Mouse (Mus musculus): Measurements from ENCODE around the gene 2700049A03Rik. TPM values are rescaled to one million over a fixed set of nuclear protein-coding genes. Genes with fewer than 3 reads are reported as not detected.

The 2700049A03Rik gene
- polyA plus RNA-seq, 1 experiment = 25.3 TPM

DNA sequence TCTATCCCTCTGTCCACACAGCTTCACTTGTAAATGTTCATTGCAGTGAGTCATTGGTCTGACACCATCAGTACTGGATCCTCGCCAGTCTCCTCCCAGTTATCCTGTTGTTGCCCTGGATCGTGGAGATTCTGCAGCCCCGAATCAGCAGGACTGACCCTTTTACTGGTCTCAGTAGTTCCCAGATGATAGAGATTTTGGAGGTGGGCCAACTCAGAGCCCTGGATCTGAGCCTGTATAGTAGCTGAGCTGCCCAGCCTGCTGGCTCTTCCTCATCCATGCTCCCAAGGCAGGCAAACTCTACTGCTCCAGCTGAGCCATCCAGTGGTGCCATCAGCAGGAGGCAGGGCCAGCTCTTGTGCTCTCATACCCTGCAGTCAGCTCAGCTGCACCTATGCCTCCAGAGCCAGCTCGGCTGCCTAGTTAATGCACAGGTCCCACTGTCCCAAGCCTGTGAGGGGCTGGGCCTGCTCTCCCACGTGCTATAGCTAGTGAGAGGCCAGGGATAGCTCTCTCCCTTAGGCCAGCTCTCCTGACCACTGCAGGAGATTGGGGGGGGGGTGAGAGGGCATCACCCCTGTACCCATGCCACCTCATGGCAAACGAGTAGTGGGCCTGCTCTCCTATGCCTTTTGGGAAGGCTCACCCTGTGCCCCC, 81.3 kb downstream of the 2700049A03Rik start:
- H3K4me1 ChIP-seq (ENCODE audit: control insufficient read depth, insufficient read depth, low read length) = no peaks in the 10 kb centered on the region
- no peak overlapping the region for H3K27ac ChIP-seq (ENCODE audit: control insufficient read depth, insufficient read depth, low read depth, low read length)
- no peaks in the 10 kb centered on the region for H3K27me3 ChIP-seq (ENCODE audit: control insufficient read depth, insufficient read depth, low read length)
- no peak overlapping the region for H3K4me3 ChIP-seq (ENCODE audit: control insufficient read depth, low read depth, low read length)
- TF ChIP-seq CTCF (IDR thresholded peaks at IDR 0.05; ENCODE audit: control insufficient read depth, insufficient read depth, insufficient replicate concordance, low read depth, low read length) (no peak), POLR2A (IDR thresholded peaks at IDR 0.05; ENCODE audit: control insufficient read depth, low read depth, low read length) (no peak)
- H3K36me3 ChIP-seq (ENCODE audit: control insufficient read depth, insufficient read depth, low read length) = peaks cover 3% of the 10 kb centered on the region; the same call in 1 of the 2 replicates

DNA sequence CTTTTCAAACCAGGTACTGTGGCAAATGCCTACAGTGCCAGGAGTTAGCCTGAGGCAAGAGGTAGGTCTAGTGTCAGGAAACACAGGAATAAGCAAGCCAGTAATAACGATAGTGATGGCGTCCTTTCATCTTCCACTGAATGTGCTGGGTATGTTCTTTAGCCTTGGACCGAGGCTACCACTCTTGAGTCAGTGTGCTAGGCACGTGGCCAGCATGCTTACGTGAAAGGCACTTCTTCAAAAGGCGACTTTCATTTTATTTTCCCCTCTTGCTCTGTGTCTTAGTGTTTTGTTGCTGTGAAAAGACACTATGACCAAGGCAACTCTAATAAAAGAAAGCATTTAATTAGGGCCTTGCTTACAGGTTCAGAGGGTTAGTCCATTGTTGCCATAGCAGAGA, 86.1 kb downstream of the 2700049A03Rik start:
- Histone ChIP-seq H3K4me1 (ENCODE audit: control insufficient read depth, insufficient read depth, low read length) (no peaks in the 10 kb centered on the region), H3K27ac (ENCODE audit: control insufficient read depth, insufficient read depth, low read depth, low read length) (no peak overlapping the region), H3K36me3 (ENCODE audit: control insufficient read depth, insufficient read depth, low read length) (0 out of 2 replicates have a peak, but pooled peaks cover 1% of the 10 kb centered on the region), H3K27me3 (ENCODE audit: control insufficient read depth, insufficient read depth, low read length) (no peaks in the 10 kb centered on the region), H3K4me3 (ENCODE audit: control insufficient read depth, low read depth, low read length) (no peak overlapping the region)
- TF ChIP-seq POLR2A (IDR thresholded peaks at IDR 0.05; ENCODE audit: control insufficient read depth, low read depth, low read length) = no peak
- TF ChIP-seq CTCF (IDR thresholded peaks at IDR 0.05; ENCODE audit: control insufficient read depth, insufficient read depth, insufficient replicate concordance, low read depth, low read length) = no peak

DNA sequence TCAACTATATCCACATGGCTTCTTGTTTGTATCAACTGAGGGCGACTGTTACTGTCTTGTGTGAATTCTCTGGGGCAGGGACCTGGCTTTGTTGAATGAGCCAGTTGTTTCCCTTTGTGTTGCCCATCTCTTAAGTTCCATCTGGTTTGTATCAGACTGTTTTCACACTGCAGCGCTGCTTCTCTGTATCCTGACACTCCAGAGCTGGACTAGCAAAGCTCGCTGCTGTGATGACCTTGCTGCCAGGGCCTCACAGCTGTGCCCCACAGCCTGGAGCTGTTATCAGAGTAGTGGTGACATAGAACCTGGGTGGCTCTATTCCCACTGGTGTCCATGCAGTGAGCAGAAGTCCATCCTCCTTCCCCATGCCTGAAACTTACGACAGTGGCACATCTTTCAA, 91.1 kb downstream of the 2700049A03Rik start:
- TF ChIP-seq CTCF (IDR thresholded peaks at IDR 0.05; ENCODE audit: control insufficient read depth, insufficient read depth, insufficient replicate concordance, low read depth, low read length) (no peak), POLR2A (IDR thresholded peaks at IDR 0.05; ENCODE audit: control insufficient read depth, low read depth, low read length) (no peak)
- no peaks in the 10 kb centered on the region for H3K4me1 ChIP-seq (ENCODE audit: control insufficient read depth, insufficient read depth, low read length)
- no peak overlapping the region for H3K4me3 ChIP-seq (ENCODE audit: control insufficient read depth, low read depth, low read length)
- no peaks in the 10 kb centered on the region for H3K27me3 ChIP-seq (ENCODE audit: control insufficient read depth, insufficient read depth, low read length)
- H3K36me3 ChIP-seq (ENCODE audit: control insufficient read depth, insufficient read depth, low read length) = 0 out of 2 replicates have a peak, but pooled peaks cover under 1% of the 10 kb centered on the region
- no peak overlapping the region for H3K27ac ChIP-seq (ENCODE audit: control insufficient read depth, insufficient read depth, low read depth, low read length)

DNA sequence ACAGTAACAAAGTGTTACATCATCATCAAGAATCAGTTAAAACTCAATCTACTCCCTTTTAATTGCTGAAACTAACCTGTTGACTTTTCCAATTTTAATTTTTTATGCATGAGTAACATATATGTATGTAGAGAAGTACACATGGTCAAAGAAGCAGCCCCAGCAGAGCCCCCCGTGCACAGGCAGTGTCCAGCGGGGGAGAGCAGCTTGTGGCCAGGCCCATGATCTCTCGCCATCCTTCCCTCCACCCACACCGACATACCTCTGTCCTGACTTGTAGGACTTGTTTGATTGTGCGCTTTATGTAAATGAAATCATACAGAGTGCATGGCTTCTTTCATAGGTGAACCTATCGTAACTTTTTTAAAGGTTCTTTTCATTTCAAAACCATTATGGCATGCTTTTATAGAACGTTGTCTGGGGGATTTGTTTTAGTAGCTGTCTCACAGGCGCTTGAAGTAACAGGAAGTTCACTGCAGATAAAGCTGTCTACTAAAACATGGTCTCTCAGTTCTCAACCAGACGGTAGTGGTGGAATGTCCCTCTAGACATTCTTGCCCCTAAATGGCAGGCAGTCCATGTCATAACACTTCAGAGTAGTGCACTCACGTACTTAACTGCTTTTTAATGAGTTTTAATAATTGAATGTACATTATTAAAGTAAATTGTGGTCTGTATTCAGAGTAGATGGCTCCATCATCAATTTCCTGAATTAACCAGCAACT, 92.4 kb downstream of the 2700049A03Rik start:
- Histone ChIP-seq H3K4me3 (ENCODE audit: control insufficient read depth, low read depth, low read length) (no peak overlapping the region), H3K27me3 (ENCODE audit: control insufficient read depth, insufficient read depth, low read length) (no peaks in the 10 kb centered on the region), H3K36me3 (ENCODE audit: control insufficient read depth, insufficient read depth, low read length) (no peaks in the 10 kb centered on the region), H3K4me1 (ENCODE audit: control insufficient read depth, insufficient read depth, low read length) (no peaks in the 10 kb centered on the region), H3K27ac (ENCODE audit: control insufficient read depth, insufficient read depth, low read depth, low read length) (no peak overlapping the region)
- no peak for TF ChIP-seq CTCF (IDR thresholded peaks at IDR 0.05; ENCODE audit: control insufficient read depth, insufficient read depth, insufficient replicate concordance, low read depth, low read length)
- TF ChIP-seq POLR2A (IDR thresholded peaks at IDR 0.05; ENCODE audit: control insufficient read depth, low read depth, low read length) = no peak

DNA sequence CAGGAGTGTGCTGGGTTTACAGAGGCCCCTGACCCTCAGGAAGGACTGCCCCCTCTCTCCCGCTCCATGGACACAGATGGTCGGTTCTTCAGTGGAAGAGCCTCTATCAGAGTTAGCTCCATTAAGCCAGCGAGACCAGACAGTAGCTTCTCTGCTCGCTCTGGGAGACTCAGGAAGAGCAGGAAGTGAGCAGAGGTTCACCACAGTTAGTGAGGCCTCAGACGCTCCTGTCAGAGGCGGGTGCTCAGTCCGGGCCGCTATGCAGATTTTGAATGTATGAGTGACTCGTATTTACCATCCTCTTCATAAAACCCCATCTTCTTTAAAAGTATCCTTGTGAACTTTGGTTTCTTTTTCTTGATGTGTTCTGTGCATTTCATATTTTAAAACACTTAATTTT, 94.9 kb downstream of the 2700049A03Rik start:
- H3K4me3 ChIP-seq (ENCODE audit: control insufficient read depth, low read depth, low read length) = no peak overlapping the region
- TF ChIP-seq POLR2A (IDR thresholded peaks at IDR 0.05; ENCODE audit: control insufficient read depth, low read depth, low read length) (no peak), CTCF (IDR thresholded peaks at IDR 0.05; ENCODE audit: control insufficient read depth, insufficient read depth, insufficient replicate concordance, low read depth, low read length) (no peak)
- no peaks in the 10 kb centered on the region for H3K4me1 ChIP-seq (ENCODE audit: control insufficient read depth, insufficient read depth, low read length)
- H3K27ac ChIP-seq (ENCODE audit: control insufficient read depth, insufficient read depth, low read depth, low read length) = no peak overlapping the region
- no peaks in the 10 kb centered on the region for H3K36me3 ChIP-seq (ENCODE audit: control insufficient read depth, insufficient read depth, low read length)
- H3K27me3 ChIP-seq (ENCODE audit: control insufficient read depth, insufficient read depth, low read length) = no peaks in the 10 kb centered on the region

DNA sequence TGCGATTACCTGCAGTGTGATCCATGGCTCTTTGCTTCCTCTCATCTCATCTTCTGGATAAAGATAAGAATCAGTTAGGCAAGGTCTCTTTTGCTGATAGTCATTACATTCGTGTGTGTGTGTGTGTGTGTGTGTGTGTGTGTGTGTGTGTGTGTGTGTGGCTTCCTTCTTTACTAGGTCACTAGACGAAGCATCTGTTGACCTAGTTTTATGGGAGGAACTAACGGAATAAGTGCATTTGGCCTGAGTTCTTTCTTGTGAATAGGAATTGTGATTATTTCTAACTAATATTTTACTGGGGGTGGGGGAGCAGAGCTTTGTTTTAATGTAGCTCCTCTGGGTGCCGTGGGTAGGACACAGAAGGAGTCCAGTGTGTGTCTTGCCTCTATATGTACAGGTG, 96.8 kb downstream of the 2700049A03Rik start:
- Histone ChIP-seq H3K27ac (ENCODE audit: control insufficient read depth, insufficient read depth, low read depth, low read length) (no peak overlapping the region), H3K36me3 (ENCODE audit: control insufficient read depth, insufficient read depth, low read length) (no peaks in the 10 kb centered on the region), H3K27me3 (ENCODE audit: control insufficient read depth, insufficient read depth, low read length) (no peaks in the 10 kb centered on the region), H3K4me1 (ENCODE audit: control insufficient read depth, insufficient read depth, low read length) (no peaks in the 10 kb centered on the region), H3K4me3 (ENCODE audit: control insufficient read depth, low read depth, low read length) (no peak overlapping the region)
- TF ChIP-seq CTCF (IDR thresholded peaks at IDR 0.05; ENCODE audit: control insufficient read depth, insufficient read depth, insufficient replicate concordance, low read depth, low read length) = no peak
- TF ChIP-seq POLR2A (IDR thresholded peaks at IDR 0.05; ENCODE audit: control insufficient read depth, low read depth, low read length) = no peak

DNA sequence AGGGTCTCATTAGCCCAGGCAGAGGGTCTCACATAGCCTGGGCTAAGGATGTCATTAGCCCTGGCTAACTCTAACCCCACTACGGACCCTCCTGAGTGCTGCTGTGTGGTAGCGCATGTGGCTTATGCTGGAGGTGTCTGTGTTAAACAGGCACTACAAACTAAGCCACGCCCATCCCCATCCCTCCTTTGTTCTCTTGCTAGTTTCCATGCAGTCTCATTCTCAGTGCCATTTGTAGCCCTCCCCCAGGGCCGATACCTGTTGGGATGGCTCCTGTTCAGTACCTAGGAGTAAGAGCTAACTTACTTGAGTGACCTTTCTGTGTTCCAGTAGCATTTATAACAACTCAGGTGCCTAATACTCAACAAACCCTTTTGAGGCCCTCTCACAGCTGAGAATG, 100.4 kb downstream of the 2700049A03Rik start:
- Histone ChIP-seq H3K4me1 (ENCODE audit: control insufficient read depth, insufficient read depth, low read length) (no peaks in the 10 kb centered on the region), H3K36me3 (ENCODE audit: control insufficient read depth, insufficient read depth, low read length) (no peaks in the 10 kb centered on the region; the same call in 1 of the 2 replicates), H3K4me3 (ENCODE audit: control insufficient read depth, low read depth, low read length) (no peak overlapping the region), H3K27me3 (ENCODE audit: control insufficient read depth, insufficient read depth, low read length) (no peaks in the 10 kb centered on the region), H3K27ac (ENCODE audit: control insufficient read depth, insufficient read depth, low read depth, low read length) (no peak overlapping the region)
- no peak for TF ChIP-seq CTCF (IDR thresholded peaks at IDR 0.05; ENCODE audit: control insufficient read depth, insufficient read depth, insufficient replicate concordance, low read depth, low read length)
- TF ChIP-seq POLR2A (IDR thresholded peaks at IDR 0.05; ENCODE audit: control insufficient read depth, low read depth, low read length) = no peak

Measured in testis, adult 2 months (tissue).